Mouse (Mus musculus): ENCODE data around the gene Nos3. TPM values are rescaled to one million over a fixed set of nuclear protein-coding genes. Genes with fewer than 3 reads are reported as not detected.

The Nos3 gene
- polyA plus RNA-seq, 1 experiment: 3.1 TPM

DNA sequence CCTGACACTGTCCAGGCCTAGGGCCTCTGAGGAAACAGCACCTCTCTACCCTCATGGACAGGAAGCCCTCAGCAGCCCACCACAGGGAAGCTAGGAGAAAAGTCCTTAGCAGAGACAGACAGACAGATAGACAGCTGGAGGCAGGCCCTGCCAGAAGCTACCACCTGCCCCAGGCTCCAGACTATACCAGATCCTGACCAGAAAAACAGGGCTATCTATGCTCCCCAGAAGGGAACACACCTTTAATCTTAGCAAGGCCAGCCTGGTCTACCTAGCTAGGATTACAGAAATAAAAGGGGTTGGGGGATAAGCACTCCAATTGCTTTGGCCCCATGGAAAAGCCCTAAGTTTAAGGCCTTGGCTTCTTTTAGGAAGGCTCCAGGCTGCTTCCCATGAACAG is 21.2 kb upstream of the Nos3 start:
- DNase-seq (ENCODE audit: low read depth, low spot score): no peak

GRCm38 (mm10) chr5:24343977-24344436 is 20.6 kb upstream of the Nos3 start:
- DNase-seq (ENCODE audit: low read depth, low spot score): no peak

DNA sequence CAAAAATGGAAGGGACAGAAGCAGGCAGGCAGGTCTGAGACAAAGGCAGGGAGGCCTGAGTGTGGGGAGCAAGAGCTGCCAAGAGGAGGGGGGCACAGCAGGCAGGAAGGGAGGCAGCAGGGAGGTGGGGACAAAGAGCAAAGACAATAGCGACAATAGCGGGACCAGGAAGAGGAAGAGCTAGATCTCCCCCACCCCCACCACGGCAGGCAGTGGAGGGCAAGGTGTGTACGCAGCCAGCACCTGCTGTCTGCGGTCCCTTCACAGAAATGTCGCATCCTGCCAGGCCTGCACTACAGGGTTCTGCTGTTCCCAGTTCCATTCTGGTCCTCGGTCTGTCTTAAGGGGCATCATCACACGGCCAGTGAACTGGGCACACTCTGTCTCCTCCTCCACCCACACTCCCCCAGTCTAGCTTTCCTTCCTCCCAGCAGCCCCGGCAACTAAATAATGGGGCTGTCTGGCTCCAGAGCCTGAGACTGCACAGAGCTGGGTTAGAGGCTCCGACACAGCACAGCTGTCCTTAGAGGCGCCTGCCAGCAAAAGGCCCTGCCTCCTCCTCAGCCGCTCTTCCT is 20.0 kb upstream of the Nos3 start:
- no peak for DNase-seq (ENCODE audit: low read depth, low spot score)
- 7% methylated on average over 12 of the region's 12 CpGs for WGBS

More at GRCm38 (mm10) chr5:24343977-24344436, 20.6 kb upstream of the Nos3 start:
- 47% methylated on average over 2 of the region's 2 CpGs for WGBS

GRCm38 (mm10) chr5:24346313-24346712 is 18.3 kb upstream of the Nos3 start:
- no peak for DNase-seq (ENCODE audit: low read depth, low spot score)
- WGBS: 89% methylated on average over 7 of the region's 7 CpGs

DNA sequence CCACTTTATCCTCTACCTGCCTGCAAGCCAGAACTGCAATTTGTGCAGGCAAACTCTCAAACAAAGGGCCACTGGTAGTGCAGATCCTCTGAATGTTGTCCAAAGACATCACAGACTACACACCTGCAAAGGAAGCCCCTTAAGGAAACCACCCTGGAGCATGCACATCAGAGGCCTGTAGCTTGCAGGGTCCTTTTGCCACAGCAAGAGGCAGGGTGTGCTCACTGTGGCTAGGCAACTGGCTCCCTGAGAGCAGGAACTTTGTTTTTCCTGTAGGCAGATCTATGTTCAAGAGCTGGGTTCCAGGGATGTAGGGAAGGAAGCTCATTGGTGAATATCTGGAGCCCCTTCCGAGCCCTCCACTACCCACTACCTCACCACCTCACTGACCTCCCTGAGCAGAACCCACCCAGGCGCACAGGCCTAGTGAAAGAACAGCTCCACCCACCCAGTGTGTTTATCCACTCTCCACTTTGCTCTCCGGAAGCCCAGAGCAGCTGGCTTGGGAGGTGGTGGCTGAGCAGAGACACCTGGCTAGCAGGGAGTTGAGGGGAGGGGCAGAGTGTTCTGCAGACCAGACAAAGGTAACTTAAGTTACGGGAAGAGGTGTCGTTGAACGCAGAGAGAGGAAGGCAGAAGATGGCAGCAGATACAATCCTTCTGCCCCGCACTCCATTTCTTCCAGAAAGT is 17.3 kb upstream of the Nos3 start:
- 35% methylated on average over 7 of the region's 7 CpGs for WGBS

DNA sequence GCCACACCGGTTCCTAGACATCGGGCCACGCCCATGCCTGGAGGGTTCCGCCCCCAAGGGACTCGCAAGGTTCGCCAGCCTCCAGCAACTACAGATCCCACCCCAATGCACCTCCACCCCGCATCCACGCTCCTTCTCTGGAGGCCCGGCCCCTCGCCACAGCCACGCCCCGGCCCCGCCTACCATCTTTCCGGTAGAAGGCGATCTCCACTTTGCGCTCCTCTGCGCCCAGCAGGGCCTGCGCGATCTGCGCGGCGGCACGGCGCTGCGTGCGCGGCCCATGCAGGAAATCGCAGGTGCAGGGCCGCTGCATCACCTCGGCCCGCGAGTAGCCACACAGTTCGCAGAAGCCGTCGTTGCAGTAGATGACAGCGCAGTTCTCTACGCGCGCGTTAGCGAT is 16.5 kb upstream of the Nos3 start:
- WGBS: 1% methylated on average over 41 of the region's 41 CpGs
- DNase-seq (ENCODE audit: low read depth, low spot score): no peak

More for the DNA sequence above, 17.3 kb upstream of the Nos3 start:
- no peak for DNase-seq (ENCODE audit: low read depth, low spot score)

GRCm38 (mm10) chr5:24348546-24348945 is 16.1 kb upstream of the Nos3 start:
- WGBS: under 1% methylated on average over 30 of the region's 30 CpGs
- DNase-seq (ENCODE audit: low read depth, low spot score): no peak

DNA sequence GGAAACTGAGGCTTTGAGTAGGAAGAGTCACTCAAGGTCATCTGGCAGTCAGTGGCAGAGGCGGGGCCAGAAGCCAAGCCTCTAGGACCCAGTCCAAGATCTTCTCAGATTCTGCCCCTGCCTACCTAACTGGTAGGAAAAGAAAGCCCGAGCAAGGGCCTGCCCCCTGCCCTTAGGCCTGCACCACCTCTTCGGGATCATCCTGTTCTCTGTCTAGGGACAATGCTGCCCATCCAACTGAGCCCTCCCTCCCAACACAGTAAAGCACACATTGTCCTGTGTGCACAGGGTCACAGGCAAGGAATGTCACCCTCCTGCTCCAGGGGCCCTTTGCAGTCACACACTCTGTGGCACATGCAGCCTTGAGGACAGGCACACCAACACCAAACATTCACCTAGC is 14.5 kb upstream of the Nos3 start:
- WGBS: 51% methylated on average over 3 of the region's 3 CpGs
- no peak for DNase-seq (ENCODE audit: low read depth, low spot score)

GRCm38 (mm10) chr5:24350531-24351250 is 13.9 kb upstream of the Nos3 start:
- DNase-seq (ENCODE audit: low read depth, low spot score): no peak
- 47% methylated on average over 15 of the region's 15 CpGs for WGBS

DNA sequence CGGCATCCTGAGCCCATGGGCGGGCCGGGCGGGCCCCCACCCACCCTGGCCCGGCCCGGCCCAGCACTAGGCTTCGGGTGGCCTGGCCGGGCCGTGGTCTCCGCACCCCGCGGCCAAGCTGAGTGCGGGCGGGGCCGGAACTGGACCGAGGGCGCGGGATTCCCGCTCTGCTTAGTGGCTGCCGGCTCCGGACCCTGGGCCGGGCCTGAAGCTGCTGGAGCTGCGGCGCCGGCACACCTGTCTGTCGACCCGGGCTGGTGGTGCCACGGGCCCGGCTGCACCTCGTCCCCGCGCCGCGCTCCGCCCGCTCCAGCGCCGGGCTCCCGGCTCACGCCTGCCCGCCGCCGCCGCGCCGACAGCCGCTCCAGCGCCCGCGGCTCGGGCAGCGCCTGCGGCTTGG is 13.3 kb upstream of the Nos3 start, which contains the start of gene Kcnh2:
Kcnh2 (minus strand) TSS at position 327 of the 400 bp plus-strand sequence.
- WGBS: under 1% methylated on average over 53 of the region's 53 CpGs
- no peak for DNase-seq (ENCODE audit: low read depth, low spot score)

DNA sequence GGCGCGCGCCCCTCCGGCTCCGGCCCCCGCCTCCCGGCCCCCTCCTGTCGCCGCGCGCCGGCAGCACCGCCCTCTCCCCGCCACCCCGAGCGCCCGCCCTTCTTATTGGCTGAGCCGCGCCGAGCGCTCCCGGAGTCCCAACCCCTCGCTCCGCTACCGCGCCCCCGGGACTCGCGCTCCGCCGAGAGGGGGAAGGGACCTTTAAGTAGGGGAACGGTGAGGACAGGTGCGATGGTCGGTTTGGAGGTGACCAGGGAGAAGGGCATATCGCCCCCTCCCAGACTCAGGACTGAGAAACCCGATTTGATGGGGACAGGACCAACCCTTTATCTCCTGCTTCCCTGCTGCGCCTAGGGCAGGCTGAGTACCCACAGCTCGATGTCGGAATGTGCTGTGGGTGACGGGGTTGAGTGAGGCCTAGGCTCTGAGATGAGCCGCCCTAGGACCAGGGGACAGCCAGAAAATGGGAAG is 12.9 kb upstream of the Nos3 start:
- 1% methylated on average over 40 of the region's 41 CpGs for WGBS
- DNase-seq (ENCODE audit: low read depth, low spot score): no peak

DNA sequence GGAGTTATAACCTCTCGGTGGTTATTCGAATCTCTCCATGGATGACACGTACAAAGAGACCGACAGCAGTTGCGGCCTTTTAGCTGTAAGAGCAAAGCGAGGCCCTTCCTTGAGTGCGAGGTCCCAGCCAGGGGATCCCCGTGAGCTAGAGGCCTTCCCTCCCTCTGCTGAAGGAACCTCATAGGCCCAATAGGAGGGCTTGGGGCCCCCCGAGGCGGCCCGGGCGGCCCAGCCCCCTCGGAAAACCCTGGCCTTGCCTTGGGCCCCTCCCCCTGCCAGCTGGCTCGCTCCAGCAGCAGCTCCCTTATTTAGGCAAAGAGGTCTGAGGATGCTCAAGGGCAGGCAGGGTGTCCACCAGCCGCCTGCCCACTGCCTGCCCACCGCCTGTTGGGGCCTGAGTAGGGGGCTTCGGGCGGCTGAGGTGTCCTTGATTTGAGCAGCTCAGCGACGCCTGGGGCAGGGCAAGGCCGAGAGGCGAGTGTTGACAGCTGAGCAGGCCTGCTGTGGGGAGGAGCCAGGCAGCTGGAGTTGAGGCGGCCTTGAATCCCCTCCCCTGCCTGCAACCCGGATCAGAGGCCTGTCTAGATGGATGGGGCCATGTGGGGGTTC is 12.3 kb upstream of the Nos3 start:
- no peak for DNase-seq (ENCODE audit: low read depth, low spot score)
- 5% methylated on average over 24 of the region's 24 CpGs for WGBS

DNA sequence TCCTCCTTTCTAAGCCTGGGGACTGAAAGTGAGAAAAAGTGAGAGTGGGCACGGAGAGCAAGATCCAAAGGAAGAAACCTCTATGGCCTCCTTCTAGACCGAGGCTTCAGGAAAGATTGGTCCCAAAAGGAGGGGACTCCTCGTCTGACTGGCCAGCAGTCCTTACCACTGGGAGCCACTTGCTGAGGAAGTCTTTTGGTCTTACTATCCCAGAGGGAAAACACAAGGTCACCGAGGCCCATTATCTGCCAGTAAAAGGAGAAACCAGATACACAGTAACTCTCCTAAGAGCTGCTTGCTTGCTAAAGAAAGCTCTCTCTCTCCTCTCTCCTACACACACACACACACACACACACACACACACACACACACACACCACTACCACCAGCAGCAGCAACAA is 11.3 kb upstream of the Nos3 start:
- DNase-seq (ENCODE audit: low read depth, low spot score): no peak
- WGBS: 44% methylated on average over 4 of the region's 4 CpGs

GRCm38 (mm10) chr5:24356764-24357163 is 7.8 kb upstream of the Nos3 start:
- 55% methylated on average over 4 of the region's 4 CpGs for WGBS
- no peak for DNase-seq (ENCODE audit: low read depth, low spot score)

- 5% methylated on average over 7 of the region's 7 CpGs for WGBS
These were observed 7.1 kb upstream of the Nos3 start for GRCm38 (mm10) chr5:24357461-24357860.

DNA sequence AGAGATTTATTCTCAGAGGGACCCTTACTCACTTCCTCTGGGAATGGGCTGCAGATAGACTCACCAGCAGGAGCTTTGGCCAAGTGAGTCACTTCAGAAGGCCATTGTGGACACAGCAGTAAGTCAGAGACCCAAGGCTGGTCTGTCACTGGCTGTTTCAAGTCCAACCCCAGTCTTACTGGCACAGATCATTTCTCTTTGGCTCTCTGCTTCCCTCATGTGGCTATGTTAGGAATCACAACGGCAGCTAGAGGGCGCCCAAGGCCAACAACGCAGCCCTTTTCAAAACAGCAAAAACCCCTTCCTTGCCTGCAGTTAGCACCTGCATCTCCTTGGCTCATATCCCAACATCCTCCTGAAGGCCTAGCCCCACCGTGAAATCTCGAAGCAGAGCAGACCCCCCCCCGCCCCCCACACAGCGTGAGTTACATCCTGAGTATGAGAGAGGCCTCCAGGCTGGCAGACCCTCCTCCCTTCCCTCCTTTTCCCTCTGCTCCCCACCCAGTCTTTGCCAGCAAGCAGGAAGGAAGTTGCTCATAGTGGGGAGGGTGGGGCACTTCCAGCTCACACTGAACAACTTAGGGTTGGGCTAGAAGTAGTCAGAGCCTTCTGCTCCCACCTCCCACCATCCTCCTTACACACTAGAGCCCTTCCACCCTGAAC is 3.7 kb upstream of the Nos3 start:
- under 1% methylated on average over 7 of the region's 7 CpGs for WGBS
- DNase-seq (ENCODE audit: low read depth, low spot score): no peak

More at GRCm38 (mm10) chr5:24357461-24357860, 7.1 kb upstream of the Nos3 start:
- peak; percentile 70 for DNase-seq (ENCODE audit: low read depth, low spot score)

DNA sequence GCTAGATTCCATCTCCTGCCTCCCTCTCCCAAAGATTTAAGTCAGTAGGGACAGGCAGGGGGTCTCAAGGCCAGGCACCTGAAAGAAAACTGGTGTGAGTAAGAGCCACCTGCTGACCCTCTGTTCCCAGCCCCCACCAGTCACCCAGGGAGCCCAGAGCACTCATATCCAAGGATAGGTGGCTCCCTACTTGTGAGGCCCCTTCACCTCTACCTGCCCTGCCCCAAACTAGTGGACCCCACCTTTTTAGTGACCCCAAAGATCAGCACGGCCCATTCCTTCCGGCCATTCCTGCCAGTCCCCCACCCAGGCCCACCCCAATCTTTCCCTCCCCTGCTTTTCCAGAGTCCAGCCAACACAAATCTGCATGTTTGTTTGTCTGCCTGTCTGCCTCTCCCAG is 1.1 kb upstream of the Nos3 start:
- WGBS: 52% methylated on average over 2 of the region's 2 CpGs
- no peak for DNase-seq (ENCODE audit: low read depth, low spot score)

GRCm38 (mm10) chr5:24364061-24364460 is 549 bp upstream of the Nos3 start:
- DNase-seq (ENCODE audit: low read depth, low spot score): no peak
- WGBS: 46% methylated on average over 3 of the region's 3 CpGs

- 83% methylated on average over 10 of the region's 10 CpGs for WGBS
- DNase-seq (ENCODE audit: low read depth, low spot score): no peak
These were observed 353 bp downstream of the Nos3 start for GRCm38 (mm10) chr5:24364963-24365362.

DNA sequence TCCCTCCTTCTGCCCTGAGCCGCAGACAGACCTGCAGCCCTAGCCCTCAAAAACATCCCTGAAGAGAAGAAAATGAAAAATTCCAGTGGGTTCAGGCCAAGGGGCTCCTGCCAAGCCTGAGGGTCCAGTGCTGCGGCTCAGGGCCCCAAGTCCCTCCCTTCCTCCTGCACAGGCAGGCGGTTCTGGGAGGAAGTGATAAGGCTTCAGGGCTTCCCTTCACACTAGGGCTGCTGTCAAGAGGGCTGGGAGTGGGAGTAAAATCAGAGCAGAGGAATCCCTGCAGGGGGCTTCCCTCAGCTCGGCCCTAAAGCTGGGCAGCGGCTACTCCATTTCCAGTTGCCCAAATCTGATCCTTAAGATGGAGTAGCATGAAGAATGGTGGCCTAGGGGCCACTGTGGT is 918 bp downstream of the Nos3 start:
- no peak for DNase-seq (ENCODE audit: low read depth, low spot score)
- 42% methylated on average over 5 of the region's 5 CpGs for WGBS
